Comparison of ENCODE assay signal across 23 mouse cellular contexts in genomic region chr3:27621176-27621575, GRCm38 (mm10).
"Had no signal": no experiment of that assay in that cellular context is flagged by ENCODE, and none has a peak within 500 bp of the region (broad histone marks: within the 10 kb centered on the region; RNA-seq: fewer than 3 reads in every experiment).

No protein-coding gene starts in this region.

- H3K9me3 ChIP-seq: heart, embryonic 13.5 days; heart, embryonic 15.5 days; hindbrain, embryonic 13.5 days; hindbrain, embryonic 15.5 days; kidney, embryonic 15.5 days; limb, embryonic 13.5 days; limb, embryonic 15.5 days; liver, embryonic 12.5 days had no signal

- H3K9ac ChIP-seq: forebrain, postnatal 0 days; heart, embryonic 13.5 days; heart, embryonic 15.5 days; hindbrain, embryonic 13.5 days; hindbrain, embryonic 15.5 days; kidney, embryonic 15.5 days; limb, embryonic 13.5 days; limb, embryonic 15.5 days; liver, embryonic 12.5 days had no signal

- H3K4me2 ChIP-seq: heart, embryonic 11.5 days; heart, embryonic 13.5 days; heart, embryonic 15.5 days; hindbrain, embryonic 13.5 days; hindbrain, embryonic 15.5 days; kidney, embryonic 15.5 days; limb, embryonic 13.5 days; limb, embryonic 15.5 days; liver, embryonic 12.5 days had no signal

- H3K27me3 ChIP-seq: heart, embryonic 13.5 days; heart, embryonic 15.5 days; hindbrain, embryonic 13.5 days; hindbrain, embryonic 15.5 days; kidney, embryonic 15.5 days; limb, embryonic 13.5 days; limb, embryonic 15.5 days; liver, embryonic 12.5 days had no signal

- H3K27ac ChIP-seq: heart, adult 2 months; heart, embryonic 13.5 days; heart, embryonic 15.5 days; hindbrain, embryonic 13.5 days; hindbrain, embryonic 15.5 days; hindbrain, postnatal 0 days; kidney, embryonic 15.5 days; limb, embryonic 13.5 days; limb, embryonic 15.5 days; liver, embryonic 12.5 days had no signal

- DNase-seq: forebrain, postnatal 0 days; gastrocnemius, postnatal 14 days; gastrocnemius, postnatal 36 days; heart, adult 2 months; heart, postnatal 36 days; kidney, adult 11 months; kidney, adult 2 months; kidney, postnatal 10 days; kidney, postnatal 36 days; layer of hippocampus, adult 9-11 months; layer of hippocampus, postnatal 36 days; left cerebral cortex, postnatal 4 days had no signal

- H3K4me3 ChIP-seq: heart, adult 2 months; heart, embryonic 13.5 days; heart, embryonic 15.5 days; hindbrain, embryonic 13.5 days; hindbrain, embryonic 15.5 days; kidney, embryonic 15.5 days; limb, embryonic 13.5 days; limb, embryonic 15.5 days; liver, embryonic 12.5 days had no signal

- ATAC-seq: forebrain, postnatal 0 days; hindbrain, postnatal 0 days; intestine, embryonic 16.5 days; liver, embryonic 12.5 days had no signal

- H3K36me3 ChIP-seq: hindbrain, embryonic 13.5 days; hindbrain, embryonic 15.5 days; liver, embryonic 12.5 days had no signal
